Mouse (Mus musculus) cerebellum, adult 8-10 months (tissue): ENCODE results near the gene Vps53.

Experiments used
- DNase-seq: peaks from one replicate; pipeline ENCODE4 v3.0.0; 2022

The Vps53 gene

GRCm38 (mm10) chr11:76050967-76051512 is 128.4 kb downstream of the Vps53 start:
- no peak for DNase-seq

DNA sequence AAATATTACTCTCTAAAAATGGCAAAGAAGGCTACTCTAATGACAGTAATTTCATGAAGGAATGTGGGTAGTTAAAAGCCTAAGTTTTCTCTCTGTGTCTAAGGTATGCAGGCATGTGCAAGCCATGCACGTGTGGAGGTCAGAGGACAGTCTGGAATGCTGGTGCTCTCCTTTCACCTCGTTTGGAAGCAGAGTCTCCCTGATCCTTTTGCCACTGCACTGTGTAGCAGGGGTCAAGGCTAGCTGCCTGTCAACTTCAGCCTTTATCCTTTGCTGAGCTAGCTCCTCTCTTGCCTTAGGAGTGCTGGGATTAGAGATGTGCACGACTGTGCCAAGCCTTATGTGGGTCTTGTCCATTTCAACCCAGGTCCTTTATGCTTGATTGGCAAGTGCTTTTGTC is 128.9 kb downstream of the Vps53 start:
- DNase-seq, result no peak

GRCm38 (mm10) chr11:76045367-76045766 is 134.1 kb downstream of the Vps53 start:
- DNase-seq, result no peak

GRCm38 (mm10) chr11:76044468-76044867 is 135.0 kb downstream of the Vps53 start:
- DNase-seq, result no peak

DNA sequence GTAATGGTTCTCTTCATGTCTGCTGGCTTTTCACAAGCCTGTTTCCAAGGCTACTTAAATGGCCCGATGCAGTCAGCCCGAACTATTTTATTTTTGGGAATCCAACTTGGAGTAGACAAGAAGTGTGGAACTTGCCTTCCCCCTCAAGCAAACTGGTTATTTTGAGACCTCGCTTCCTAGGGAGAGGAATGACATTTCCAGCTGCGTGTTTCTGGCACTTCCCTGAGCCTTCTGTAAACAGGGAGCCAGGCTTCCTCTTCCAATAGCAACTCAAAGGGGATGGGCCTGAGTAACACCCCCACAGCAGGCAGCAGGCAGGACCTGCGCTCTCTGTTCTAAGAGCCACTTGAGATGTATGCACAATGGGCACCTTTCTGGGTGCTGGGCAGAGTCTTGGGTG is 136.6 kb downstream of the Vps53 start:
- no peak for DNase-seq

DNA sequence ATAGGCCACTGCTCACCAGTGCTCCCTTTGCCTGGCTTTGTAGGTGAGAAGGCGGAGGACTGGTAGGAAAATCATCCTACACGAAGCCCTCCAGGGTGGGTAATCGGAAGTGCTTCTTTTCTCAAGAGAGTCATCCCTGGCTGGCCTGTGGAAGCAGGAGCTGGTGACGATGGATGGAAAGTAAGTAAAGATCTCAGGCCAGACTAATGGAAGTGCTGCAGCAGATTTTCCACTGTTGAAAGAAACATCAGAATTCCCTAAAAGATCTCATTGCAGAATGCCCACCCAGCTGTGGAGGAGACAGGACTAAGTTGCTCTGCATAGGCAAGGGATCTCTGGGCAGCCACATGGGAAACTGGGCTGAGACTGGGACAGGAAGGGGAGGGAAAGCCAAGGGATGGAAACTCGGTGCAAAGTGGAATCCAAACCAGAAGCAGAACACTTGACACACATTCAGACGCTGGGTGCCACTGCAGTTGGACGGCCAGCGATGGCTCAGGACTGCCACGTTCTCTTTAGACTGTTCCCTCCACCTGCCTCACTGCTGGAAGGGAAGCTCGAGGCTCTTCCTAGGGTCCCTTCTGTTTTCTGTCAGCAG is 137.3 kb downstream of the Vps53 start:
- no peak for DNase-seq

- DNase-seq, result no peak
Observed at GRCm38 (mm10) chr11:76040761-76041376, 138.6 kb downstream of the Vps53 start.

DNA sequence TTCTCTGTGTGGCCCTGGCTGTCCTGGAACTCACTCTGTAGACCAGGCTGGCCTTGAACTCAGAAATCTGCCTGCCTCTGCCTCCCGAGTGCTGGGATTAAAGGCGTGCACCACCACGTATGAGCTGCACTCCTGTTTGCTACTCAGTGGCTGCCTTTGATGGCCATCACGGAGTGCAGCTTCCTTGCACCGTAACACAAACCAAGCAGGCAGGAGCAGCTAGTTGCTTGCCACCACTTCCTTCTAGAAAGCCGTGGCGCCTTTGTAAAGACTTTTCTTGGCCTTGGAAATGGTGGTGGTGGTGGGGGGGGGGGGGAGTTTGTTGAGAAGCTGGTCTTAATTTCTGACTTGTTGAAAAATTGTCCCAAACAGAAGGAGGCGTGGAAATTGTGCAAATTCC is 139.3 kb downstream of the Vps53 start:
- DNase-seq, result no peak

- DNase-seq, result peak; percentile 71
Observed at GRCm38 (mm10) chr11:76039271-76040053, 140.0 kb downstream of the Vps53 start.

DNA sequence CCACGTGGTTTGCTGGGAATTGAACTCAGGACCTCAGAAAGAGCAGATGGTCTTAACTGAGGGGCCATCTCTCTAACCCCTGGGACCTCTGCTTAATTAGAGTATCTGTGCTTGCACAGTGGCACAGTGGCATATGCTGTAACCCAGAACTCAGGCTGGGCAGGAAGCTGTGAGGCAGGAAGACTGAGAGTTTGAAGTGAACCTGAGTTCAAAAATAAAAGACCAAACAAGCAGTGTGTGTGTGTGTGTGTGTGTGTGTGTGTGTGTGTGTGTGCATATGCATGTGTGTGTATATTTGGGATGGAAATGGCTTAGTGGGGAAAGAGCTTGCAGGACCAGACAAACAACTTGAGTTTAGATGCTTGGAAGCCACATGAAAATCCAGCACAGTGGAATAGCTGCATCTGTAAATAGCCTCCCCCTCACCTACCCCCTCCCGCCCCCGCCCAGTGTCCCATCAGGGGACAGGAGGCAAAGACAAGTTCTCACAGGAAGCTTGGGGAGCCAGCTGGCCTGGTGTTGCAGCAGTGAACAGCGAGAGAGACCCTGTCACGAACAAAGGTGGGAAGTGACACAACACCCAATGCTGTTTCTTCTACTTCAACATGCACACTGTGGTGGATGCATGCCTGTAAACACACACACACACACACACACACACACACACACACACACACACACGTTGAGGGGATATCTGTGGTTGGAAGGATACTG is 141.7 kb downstream of the Vps53 start:
- DNase-seq, result no peak

GRCm38 (mm10) chr11:76035182-76035581 is 144.3 kb downstream of the Vps53 start:
- peak; percentile 58 for DNase-seq

GRCm38 (mm10) chr11:76033836-76034235 is 145.6 kb downstream of the Vps53 start:
- DNase-seq, result no peak

GRCm38 (mm10) chr11:76033359-76033758 is 146.1 kb downstream of the Vps53 start:
- no peak for DNase-seq

DNA sequence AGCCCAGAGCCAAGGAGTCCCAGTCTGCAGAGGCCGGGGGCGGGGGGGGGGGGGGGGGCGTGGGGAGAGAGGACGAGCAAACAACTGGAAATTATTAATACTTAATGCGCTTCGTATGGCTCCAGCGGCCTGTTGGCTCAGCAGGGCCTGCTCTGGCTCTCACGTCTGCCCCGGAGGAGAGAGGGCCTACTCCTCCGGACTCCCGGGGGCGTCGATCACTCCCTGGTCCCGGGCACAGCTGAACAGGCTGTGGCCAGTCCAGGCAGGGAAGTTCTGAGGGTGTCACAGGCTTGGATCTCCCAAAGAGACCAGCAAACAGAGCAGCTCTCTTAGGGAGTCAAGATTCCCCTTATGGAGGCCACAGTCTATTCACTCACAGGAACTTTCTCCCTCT is 151.4 kb downstream of the Vps53 start:
- DNase-seq, result peak; percentile 33

DNA sequence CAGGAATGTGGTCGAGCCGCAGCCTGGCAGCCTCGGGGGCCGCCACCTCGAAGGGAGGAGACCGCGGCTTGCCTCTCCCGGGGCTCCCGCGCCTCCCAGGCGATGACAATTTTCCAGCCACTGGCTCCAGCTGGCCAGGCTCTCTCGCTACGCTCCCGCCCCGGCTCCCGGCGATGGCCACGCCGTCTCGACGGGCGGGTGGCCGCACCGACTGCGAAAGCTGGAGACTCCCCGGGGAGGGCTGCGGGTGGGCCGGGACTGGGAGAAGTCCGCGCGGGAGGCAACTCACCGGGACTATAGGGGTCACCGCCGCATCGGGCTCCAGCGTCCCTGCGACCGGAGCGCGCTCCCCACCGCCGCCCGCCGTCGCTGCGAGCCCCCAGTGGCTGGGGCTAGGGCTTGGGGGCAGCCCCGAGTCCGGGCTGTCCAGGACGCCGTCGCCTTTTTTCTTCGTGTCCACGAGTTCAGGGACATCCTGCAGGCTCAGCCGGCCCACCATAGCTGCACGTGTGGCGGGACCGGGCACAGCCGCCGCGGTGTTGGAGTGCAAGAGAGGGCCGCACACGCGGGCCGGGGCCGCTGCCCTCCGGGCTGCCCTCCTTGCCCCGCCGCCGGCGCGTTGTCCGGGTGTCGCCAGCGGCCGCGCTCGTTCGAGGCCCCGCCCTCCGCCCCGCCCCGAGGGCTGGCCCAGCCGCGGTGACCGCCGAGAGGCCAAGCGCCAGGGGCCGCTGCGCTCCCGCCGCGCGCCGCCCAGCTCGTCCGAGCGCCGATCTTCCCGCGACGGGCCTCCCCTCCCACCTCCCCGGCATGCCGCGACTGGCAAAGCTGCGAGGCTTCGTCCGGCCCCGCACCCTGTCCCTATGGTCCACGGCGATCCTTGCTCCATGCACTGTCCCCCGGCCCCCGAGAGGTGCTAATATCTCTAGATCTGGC is 152.0 kb downstream of the Vps53 start, which contains the start of gene Rflnb:
Rflnb (minus strand) TSS at position 644 of the 933 bp plus-strand sequence.
- DNase-seq, result peak; percentile 83

DNA sequence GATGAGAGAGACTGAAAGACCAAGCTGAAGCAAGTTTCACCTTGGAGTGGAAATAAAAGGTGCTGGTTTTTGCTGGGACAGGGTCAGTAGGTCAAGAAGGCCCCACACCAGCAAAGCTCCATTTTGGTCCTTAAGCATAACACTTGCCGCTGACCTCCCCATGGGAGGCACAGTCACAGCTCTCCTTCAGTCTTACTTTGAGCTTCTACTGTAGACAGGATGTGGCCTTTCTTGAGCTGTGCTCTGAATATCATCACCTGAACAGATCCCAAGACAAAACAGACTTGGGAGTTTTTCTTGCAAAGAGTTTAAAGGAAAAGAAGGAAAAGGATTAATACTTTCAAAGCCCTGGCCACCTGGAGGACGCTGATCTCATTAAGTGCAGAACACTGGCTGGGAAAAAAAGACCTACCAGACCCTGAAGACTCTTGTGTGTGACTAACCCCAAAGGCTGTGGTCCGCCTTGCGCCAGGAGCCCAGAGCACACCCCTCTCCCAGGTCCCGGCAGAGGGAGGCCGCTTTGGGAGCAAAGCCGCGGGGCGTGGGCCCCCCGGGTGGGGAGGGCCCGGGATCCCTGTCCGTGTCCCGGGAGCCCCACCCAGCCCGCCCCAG is 152.8 kb downstream of the Vps53 start:
- DNase-seq, result no peak

- no peak for DNase-seq
Observed at GRCm38 (mm10) chr11:76025080-76025583, 154.3 kb downstream of the Vps53 start.

GRCm38 (mm10) chr11:76020916-76021315 is 158.5 kb downstream of the Vps53 start:
- DNase-seq, result no peak

DNA sequence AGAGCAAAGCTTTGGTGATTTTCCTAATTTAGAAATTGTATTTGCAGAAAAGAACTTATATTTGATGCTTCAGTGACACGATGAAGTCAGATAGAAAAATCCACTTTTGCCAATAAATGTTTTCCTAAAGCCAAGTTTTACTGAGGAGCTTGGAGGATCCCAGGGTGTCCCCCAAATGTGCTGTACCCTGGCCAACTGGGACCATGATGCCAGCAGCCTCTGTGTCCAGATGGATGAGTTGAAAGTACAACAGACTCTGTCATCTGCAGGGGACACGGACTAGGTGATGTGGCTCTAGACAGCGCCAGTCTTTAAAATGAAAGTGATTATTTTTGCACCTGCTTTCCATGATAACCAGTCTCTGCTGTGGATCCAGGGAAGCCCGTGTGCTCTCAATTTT is 159.6 kb downstream of the Vps53 start:
- no peak for DNase-seq

DNA sequence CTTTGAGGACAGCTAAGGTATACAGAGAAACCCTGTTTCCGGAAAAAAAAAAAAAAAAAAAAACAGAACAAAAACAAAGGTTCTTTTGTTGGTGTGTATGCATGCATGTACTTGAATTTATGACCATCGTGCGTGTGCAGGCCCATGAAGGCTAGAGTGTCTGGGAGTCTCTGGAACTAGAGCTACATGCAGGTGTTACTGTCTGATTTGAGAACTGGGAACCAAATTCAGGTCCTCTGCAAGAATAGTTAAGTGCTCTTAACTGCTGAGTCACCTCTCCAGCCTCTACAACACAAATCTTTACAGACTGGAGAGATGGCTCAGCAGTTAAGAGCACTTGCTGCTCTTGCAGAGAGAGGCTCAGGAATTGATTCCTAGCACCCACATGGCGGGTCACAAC is 163.6 kb downstream of the Vps53 start:
- DNase-seq, result no peak

GRCm38 (mm10) chr11:76015251-76015650 is 164.2 kb downstream of the Vps53 start:
- DNase-seq, result no peak
